Mouse (Mus musculus): ENCODE measurements around the gene Adam22.
"Not testable (repeated sequence)": the region's sequence is repeated elsewhere in the genome, so short reads cannot be mapped to it uniquely, and the experiment has no call there.

Adam22 gene

GRCm38 (mm10) chr5:8053827-8054226, 314.1 kb downstream of the Adam22 start:
- DNase-seq: no peak

- no peak for DNase-seq
These were observed 322.1 kb downstream of the Adam22 start, which contains the start of gene Sri for GRCm38 (mm10) chr5:8045855-8046254. Gene Sri (plus strand): TSS chr5:8046078.

GRCm38 (mm10) chr5:8034596-8034995, 333.4 kb downstream of the Adam22 start:
- not testable (repeated sequence) for DNase-seq

All from retina, postnatal 1 day (tissue).